Mouse (Mus musculus) heart, adult 8-10 months (tissue): Measurements from ENCODE around the gene Dnajc15. TPM values are rescaled to one million over a fixed set of nuclear protein-coding genes. Genes with fewer than 3 reads are reported as not detected.

ENCODE experiments used
- DNase-seq: peaks from one replicate; pipeline ENCODE4 v3.0.0; 2022; ENCODE audit warnings: low spot score
- total RNA-seq, 4 experiments: library from RNA; stranded (reverse); gene quantifications; 2 replicates each; pipeline ENCODE4 v1.2.4; 2022

Gene Dnajc15
- total RNA-seq, 4 experiments from 2014 or later = 233 to 306 (median 274) TPM

DNA sequence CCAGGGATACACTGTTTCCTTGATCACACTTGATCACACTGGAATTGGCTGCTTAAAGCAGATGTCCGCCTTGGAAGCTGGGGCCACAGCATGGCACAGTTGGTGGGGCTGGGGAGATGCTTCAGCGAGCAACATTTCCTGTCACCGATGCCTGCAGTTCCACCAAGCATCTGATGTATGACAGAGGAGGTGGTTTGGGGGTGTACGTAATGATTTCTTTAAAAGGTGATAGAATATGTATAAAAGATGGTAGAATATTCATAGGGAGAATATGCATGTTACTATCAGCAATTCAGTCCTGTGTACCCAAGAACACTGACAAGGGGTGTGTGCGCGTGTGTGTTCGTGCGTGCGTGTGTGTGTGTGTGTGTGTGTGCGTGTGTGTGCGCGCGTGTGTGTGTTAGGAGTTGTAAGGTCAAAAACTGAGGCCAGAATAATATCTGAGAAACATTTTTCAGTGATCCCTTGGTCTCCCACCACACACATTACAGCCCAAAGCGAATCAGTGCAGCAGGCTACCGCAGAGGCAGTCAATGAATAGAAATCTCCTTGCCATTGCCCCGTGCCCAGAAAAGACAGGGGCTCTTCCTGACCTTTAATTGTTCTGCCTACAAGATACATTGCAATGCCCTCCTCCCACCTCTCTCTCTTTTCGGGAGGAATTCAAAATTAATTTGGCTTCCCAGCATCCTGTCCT, 73.2 kb downstream of the Dnajc15 start:
- no peak for DNase-seq

DNA sequence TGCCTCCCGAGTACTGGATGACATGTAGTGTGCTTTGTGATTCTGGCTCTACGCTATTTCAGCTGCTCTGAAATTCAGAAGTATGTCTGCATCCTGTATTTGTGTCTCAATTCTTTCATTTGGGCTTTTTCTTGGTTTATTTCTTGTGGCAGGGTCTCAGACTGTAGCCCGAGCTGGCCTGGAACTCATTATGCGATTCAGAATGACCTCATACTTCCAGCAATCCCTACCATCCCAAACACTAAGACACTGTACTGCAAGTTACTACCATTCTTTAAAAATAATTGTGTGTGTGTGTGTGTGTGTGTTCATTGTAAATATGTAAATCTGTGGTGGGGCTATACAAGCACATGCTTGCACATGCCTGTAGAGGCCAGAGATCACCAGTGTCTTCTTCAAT, 78.4 kb downstream of the Dnajc15 start:
- no peak for DNase-seq

DNA sequence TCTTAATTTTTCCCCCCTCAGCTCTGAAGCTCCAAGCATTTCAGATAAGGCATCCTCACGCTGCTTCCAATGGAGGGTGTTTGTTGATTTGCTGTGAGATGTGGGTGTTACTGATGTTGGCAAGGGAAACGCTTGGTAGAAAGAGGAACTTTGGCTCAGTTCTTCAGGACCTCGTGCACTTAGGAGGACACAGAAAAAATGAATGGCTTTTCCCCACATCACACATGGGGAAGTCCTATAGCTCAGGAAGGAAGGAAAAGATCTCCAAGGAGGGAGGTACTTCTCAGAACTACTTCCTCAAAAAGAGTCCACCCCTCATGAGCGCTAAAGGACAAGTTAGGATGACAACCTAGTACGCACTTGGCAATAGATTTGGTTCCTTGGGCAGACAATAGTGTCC, 79.7 kb downstream of the Dnajc15 start:
- peak; percentile 9 for DNase-seq

DNA sequence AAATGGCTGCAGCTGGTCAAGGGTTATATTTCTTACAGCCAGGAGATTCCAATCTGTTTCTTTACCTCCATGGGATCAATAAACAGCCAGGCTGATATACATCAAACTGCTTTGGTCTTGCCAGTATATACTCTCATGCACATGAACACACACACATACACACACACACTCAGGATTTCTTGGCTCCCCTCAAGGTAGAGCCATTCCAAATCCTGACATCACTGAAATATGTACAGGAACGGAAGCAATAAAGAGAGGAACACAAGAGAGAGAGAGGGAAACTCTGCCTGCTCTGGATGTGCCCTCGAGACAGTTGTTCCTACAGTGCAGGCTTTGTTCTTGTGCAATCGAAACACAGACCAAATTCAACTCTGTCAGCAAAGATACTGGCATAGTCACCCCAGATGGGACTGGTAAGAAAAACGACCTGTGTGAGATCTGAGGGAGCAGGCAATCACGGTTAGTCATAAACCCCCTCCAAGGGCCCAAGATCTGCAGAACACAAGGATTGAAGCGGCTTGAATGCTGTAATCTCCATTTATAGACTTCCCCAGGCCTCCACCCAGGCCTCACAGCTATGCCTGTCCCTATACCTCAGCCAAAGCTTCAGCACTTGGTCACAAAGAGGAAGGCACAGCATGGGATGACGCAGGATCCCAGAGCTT, 80.5 kb downstream of the Dnajc15 start:
- no peak for DNase-seq

DNA sequence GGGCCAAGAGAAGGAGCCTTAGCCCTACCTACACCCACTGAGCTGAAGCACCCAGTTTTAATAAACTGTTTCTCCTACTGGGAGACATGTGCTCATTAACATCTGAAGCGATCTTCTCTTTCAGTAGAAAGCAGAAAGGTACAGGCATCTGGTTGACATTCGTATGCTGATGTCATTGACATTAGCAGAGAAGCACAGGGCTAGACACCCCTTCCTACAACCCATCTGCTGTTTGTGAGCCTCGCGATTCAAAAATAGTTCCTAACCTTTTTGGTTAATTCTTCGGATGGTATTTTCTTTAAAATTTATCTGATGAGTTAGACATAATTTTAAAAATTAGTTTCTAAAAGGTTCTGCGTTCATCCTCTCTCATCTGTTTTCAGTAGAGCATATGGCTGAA, 81.9 kb downstream of the Dnajc15 start:
- DNase-seq = no peak

DNA sequence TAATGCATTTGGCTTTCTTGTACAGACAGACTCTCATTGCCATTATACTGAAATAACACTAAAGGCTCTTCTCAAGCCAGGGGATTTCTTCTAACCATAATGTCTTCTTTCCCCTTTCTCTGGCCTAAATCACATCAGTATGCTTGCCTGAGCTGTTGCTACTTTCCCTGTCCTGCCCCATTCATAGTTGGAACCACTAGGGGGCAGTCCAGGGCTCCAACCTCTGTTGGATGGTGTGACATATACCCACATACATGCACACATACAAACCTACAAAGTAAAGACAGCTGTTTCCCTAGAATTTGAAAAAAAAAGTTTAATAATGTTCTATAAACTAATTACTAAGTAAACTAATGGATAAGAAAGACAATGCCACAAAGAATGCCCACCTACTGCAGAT, 91.7 kb downstream of the Dnajc15 start:
- DNase-seq = no peak

DNA sequence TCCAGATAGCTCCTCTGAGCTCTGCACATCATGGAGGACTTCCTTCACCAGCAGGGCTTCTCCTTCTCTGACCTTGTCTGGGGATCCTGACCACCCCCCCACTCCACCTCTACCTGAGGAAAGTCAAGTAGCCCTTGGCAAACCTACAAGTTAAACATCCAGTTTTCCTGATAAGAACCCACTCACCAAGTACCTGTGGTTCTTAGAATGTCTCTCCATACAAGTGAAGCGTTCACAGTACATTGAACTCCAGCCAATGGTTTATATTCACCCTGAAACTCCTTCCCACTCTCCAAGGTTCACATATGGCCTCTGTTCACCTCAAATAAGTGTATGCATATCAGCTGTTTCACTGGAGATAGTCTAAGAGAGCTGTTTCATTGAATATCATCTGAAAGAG, 97.6 kb downstream of the Dnajc15 start:
- no peak for DNase-seq

DNA sequence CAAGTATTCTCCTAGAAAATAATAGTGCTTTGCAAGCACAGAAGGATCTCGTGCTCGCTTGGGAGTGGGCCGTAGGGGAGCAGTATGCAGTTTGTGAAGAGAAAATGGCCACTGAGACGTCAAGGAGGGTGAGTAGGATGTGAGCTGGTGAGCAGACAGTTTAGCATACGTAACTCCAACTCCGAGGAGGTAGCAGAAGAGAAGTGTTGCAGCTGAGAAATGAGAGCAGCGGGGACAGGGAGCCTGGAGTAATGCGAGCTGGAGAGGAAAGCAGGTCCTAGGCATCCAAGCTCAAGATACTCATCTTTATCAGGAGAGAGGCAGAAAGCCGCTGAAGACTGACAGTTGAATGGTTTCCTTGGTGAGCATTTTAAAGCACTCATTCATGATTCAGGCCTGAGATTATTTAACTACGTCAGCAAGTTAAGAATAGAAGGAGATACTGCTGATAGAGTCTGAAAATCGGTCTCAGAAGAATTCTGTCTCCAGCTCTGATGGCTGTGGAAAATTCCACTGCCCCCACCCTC, 98.9 kb downstream of the Dnajc15 start:
- no peak for DNase-seq

DNA sequence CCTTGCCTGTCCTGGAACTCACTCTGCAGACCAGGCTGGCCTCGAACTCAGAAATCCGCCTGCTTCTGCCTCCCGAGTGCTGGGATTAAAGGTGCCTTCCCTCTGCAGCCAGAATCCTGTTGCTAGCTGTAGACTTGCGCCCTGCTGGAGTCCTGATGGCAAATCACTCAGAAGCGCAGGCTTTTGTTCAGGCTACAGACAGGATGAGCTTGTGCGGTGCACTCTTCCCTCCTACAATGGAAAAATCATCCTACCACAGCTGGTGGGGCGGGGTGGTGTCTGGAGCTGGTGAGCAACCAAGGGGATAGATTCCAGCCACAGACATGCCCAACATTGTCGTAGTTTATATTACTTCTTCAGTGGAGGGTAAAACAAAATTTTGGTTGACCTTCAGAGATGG, 101.6 kb downstream of the Dnajc15 start:
- no peak for DNase-seq

DNA sequence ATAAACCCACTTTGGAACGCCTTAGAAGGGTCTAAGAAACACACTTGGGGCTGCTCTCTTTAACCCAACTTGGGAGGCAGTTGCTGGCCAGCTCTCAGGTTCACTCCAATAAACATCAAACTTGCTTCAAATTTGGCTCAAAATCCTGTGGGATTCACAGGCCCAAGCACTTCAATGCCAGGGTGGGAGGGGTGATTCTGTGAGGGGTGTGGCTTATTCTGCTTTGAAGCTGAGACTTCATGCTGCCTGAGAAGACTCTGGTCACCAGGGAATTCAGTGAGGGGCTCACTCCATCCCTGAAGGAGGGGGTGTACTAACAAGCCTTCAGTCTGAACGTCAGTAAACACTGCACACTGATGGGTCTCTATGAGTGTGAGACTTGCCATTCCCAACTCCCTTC, 103.3 kb downstream of the Dnajc15 start:
- no peak for DNase-seq

Other genes with a start within 250 kb of the Dnajc15 start
- 1 to 10 TPM in 1 of 4 experiments, under 1 TPM in 3; 0.50 to 1.0 (median 0.57) TPM for gene Epsti1, start 29.1 kb upstream of the Dnajc15 start, total RNA-seq
- not detected for gene Fam216b, start 213.9 kb upstream of the Dnajc15 start, total RNA-seq